Mouse (Mus musculus): Measurements from ENCODE around the gene Zfp873. TPM values are rescaled to one million over a fixed set of nuclear protein-coding genes. Genes with fewer than 3 reads are reported as not detected.
"Not testable (repeated sequence)": the region's sequence is repeated elsewhere in the genome, so short reads cannot be mapped to it uniquely, and the experiment has no call there.

Gene Zfp873
- total RNA-seq (2021): 1 to 10 TPM; 1.5 to 1.7 TPM
- long read RNA-seq, experiment 1: 0 reads
- long read RNA-seq, experiment 2, partial matches to known transcripts: 0 of 1 reads
- long read RNA-seq, experiment 2, other reads (novel, unspliced or antisense): 0 of 1 reads

- intact Hi-C loops (cut with DNase I): no loop called here
- DNase-seq: peak; percentile 85 to 86
These were observed at the start of gene Zfp873 for GRCm38 (mm10) chr10:82047597-82048459. Gene Zfp873 (plus strand): TSS chr10:82048123.

- DNase-seq: not testable (repeated sequence)
- intact Hi-C loops (cut with DNase I): loop anchor here (10.0 kb wide), 1 partner anchor 348 kb away; no protein-coding TSS in a partner anchor
These were observed 44.7 kb upstream of the Zfp873 start for GRCm38 (mm10) chr10:82003209-82003608.

GRCm38 (mm10) chr10:82004822-82005221, 43.1 kb upstream of the Zfp873 start:
- not testable (repeated sequence) for DNase-seq
- intact Hi-C loops (cut with DNase I): loop anchor here (10.0 kb wide), 1 partner anchor 350 kb away; no protein-coding TSS in a partner anchor

GRCm38 (mm10) chr10:82042191-82042590, 5.7 kb upstream of the Zfp873 start:
- DNase-seq: no peak
- intact Hi-C loops (cut with DNase I): no loop called here

- no peak for DNase-seq
- intact Hi-C loops (cut with DNase I): no loop called here
These were observed 1.3 kb upstream of the Zfp873 start for GRCm38 (mm10) chr10:82046603-82047002.

- DNase-seq; intact Hi-C loops (cut with DNase I): not testable (repeated sequence)
These were observed 509 bp downstream of the Zfp873 start for GRCm38 (mm10) chr10:82048460-82048804.

- peak; percentile 17 to 36 for DNase-seq
- intact Hi-C loops (cut with DNase I): not testable (repeated sequence)
These were observed 35.1 kb downstream of the Zfp873 start, which contains the start of gene BC024063 for GRCm38 (mm10) chr10:82082728-82083621. Gene BC024063 (plus strand): TSS chr10:82083353.

GRCm38 (mm10) chr10:82083622-82083971, 35.7 kb downstream of the Zfp873 start:
- intact Hi-C loops (cut with DNase I); DNase-seq: not testable (repeated sequence)

Other genes starting within 250 kb of the Zfp873 start
- 1 to 10 TPM in 1 of 2 experiments, under 1 TPM in 1; 0.52 to 1.1 TPM for gene Gm4767, start 235.9 kb upstream of the Zfp873 start, total RNA-seq (2021)
- 1 to 10 TPM; 1.1 to 1.9 TPM for gene Gm32687, start 184.2 kb upstream of the Zfp873 start, total RNA-seq (2021)
- gene Zfp781, start 117.6 kb upstream of the Zfp873 start, total RNA-seq (2021): under 1 TPM; 0.33 to 0.42 TPM
- under 1 TPM; 0.77 to 0.79 TPM for gene BC024063, start 35.2 kb downstream of the Zfp873 start, total RNA-seq (2021)
- gene AU041133, start 79.9 kb downstream of the Zfp873 start, total RNA-seq (2021): under 1 TPM; 0.41 to 0.67 TPM
- 1 to 10 TPM; 3.5 to 4.3 TPM for gene Zfp938, start 193.2 kb downstream of the Zfp873 start, total RNA-seq (2021)

All from gastrocnemius, postnatal 36 days (tissue).